Mouse (Mus musculus) CD4-positive helper T cell, adult 2 months (primary cell): ENCODE results near the gene E2f6.

ENCODE experiments used
- DNase-seq: peaks from one replicate; pipeline ENCODE4 v3.0.0-alpha.2; 2012; ENCODE audit warnings: low read depth, missing footprints, low spot score

Gene E2f6

GRCm38 (mm10) chr12:16810525-16811431, at the start of gene E2f6:
Gene E2f6 (plus strand): TSS chr12:16810963.
- peak; percentile 86 for DNase-seq

DNA sequence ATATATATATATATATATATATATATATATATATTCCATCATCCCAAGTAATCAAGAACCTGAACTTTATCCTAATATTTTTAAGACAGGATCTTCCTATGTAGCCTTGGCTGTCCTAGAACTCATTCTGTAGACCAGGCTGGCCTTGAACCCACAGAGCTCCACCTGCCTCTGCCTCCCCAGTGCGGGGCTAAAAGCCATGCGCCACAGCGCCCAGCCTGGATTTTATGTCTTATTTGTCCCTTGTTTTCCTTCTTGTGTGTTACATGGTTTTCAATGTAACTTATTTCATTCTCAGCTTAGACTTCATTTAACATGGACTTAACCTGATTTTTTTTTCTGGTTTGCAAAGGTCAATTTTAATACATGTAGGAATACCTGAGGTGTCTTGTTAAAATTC, 49.3 kb upstream of the E2f6 start:
- no peak for DNase-seq

DNA sequence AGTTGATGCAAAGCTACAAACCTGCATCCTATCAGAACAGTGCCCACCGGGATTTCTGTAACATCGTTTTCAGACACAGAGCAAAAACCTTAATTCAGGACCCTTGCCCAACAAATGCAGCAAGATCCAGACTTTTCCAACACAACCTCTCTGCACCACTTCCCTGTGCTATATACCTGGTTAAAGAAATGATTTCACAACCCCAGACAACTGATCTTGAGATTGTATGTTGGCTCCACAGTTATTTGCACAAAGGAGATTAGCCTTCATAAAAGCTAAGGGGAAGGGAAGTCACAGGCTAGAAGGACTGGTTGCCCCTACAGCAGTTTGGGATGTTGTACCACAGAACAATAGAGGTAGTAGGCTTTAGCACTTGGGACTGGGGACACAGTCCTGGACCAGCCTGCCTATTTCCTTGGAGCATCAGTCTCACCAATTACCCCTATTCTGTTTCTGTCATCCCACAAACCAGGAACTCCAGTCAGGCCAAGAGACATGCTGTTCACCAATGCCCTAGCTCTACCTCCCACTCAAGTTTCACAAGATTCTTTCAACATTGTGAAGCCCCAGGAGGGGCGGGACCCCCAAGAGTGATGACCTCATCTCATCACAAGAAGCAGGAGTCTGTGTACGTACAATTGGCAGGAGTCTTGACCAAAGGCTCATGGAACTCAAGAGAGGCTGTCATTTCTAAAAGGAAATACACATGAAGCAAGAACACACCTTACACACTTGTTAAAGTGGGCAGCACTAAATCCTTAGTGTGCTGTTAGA, 46.9 kb upstream of the E2f6 start:
- no peak for DNase-seq

DNA sequence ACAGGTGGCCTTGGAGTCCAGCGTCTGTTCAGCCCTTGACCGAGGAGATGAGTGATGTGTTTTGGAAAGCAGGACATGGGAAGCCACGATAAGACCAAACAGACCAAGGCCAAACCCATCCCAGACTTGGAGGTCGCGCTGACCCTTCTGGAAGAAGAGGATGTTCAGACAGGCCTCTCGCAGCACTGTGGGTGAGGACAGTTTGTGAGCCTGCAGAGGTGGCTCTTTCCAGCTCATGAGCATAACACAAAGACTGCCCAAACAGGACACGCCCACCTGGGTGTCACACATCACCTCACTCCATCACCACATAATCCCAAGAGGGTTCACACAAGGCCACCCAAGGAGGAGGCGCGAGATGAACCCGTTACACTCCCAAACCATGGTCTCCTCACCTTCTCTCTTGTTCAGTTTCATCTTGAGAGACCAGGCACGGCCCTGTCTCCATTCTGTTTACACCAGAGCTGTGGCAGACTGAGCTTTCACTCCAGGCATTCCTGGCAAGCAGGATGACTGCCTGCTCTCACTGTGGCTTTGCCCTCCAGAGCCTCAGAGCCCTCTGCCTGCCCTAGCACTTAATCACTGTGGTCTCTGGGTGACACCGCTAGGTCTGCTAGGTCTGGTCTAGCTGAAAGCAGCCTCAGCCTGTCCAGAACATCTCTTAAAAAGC, 45.9 kb upstream of the E2f6 start:
- DNase-seq, result no peak

DNA sequence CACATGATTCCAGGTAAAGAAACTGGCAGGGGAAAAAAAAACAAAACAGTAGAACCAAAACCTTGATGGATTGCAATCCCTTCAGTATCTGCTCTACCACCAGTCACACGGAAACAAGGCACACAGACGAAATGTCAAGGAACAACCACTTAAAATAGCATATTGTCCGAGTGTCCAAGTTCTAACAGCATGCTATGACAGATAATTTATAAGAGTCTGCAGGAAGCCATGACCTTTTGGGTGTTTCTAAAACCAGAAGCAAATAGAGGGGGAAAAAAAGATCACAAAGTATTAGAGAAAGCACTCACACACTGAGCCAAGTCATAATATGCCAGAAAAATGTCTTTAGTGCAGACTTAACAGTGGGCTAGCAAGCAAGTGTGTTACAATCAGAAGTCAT, 42.5 kb upstream of the E2f6 start:
- no peak for DNase-seq

DNA sequence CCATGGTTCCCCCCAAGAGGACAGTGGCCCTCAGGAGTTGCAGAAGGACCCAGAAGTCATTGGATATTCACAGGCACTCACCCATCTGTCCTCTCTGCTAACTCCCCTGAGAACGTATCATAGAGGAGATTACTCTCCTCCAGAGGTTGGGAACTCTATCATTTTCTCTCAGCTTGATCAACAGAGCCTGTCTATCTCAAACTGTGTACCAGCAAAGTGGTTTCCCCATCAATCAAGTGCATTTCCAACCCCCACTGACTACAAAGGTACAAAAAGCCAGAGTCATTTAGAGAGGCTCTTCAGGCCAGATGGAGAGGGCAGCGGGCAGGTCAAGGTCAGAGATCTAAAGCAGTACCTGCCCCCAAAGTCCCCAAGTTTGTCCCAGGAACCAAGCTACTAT, 42.1 kb upstream of the E2f6 start:
- no peak for DNase-seq

- DNase-seq, result no peak
These were observed 41.1 kb upstream of the E2f6 start for GRCm38 (mm10) chr12:16769601-16770165.

- no peak for DNase-seq
These were observed 36.2 kb upstream of the E2f6 start for GRCm38 (mm10) chr12:16774605-16775004.

DNA sequence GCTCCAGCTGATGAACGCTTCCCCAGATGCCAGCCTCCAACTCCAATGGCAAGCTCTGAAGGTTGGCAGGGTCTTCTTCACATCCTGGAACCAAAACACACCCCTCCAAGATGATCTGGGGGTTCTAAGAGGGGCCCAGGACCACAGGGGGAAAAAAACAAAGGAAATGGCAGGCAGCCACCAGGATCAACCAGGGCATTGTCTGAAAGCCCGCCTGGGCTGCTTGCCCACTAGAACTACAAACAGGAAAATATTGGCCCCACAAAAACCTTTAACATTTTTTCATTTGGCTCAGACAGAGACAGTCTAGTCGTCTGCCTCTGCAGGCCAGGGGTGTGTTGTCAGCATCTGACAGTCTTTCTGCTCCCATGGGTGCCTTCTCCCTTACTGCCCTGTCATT, 35.4 kb upstream of the E2f6 start:
- DNase-seq, result no peak

DNA sequence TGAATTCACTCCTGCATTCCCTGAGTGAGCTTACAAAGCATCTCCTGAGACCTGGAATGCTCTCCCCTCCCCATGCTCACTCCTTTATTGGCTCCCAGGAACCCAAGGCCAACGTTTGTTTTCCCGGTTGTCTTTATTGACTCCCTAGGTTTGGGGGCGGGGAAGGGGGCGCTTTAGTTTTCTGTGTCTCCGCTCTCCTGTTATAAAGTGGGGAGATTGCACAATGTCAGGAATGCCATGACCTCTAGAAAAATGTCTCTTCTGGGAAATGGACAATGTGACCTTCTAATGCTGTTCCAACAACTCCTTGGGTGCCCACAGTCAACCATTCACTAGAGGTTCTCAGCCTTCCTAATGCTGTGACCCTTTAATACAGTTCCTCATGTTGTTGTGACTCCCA, 32.2 kb upstream of the E2f6 start:
- DNase-seq, result no peak

DNA sequence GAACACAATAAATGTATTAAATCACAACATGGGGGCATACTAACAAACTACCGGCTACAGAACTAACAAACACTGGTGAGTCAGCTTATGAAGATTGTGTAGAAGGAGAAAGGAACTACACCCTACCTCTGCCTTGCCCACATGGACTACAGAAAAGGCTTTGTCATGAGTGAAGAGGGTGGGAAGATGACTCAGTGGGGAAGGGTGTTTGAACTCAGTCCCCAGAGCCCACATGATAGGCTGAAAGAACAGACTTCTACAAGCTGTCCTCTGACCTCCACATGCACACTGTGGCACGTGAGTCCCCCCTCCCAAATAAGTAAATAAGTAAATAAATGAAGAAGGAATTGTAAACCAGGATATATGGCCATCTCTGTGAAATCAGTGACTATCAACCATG, 31.6 kb upstream of the E2f6 start:
- no peak for DNase-seq

DNA sequence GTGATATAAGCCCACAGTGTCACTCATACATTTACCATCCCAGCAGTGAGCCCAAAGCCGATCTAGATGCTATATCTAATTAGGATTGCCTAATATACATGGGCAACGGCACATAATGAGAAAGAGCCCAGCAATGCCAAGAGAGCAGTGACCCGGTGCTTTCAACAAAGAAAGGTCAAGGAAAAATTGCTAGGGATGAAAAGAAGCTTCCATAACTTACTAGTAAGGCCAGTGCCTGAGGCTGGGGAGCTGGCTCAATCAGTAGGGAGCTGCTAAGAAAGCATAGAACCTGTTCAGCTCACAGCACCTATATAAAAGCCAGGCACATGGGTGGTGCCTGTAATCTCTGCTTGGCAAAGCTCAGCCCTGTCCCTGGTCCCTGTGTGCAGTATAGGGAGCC, 30.4 kb upstream of the E2f6 start:
- no peak for DNase-seq

GRCm38 (mm10) chr12:16781034-16781746, 29.6 kb upstream of the E2f6 start:
- DNase-seq, result no peak

DNA sequence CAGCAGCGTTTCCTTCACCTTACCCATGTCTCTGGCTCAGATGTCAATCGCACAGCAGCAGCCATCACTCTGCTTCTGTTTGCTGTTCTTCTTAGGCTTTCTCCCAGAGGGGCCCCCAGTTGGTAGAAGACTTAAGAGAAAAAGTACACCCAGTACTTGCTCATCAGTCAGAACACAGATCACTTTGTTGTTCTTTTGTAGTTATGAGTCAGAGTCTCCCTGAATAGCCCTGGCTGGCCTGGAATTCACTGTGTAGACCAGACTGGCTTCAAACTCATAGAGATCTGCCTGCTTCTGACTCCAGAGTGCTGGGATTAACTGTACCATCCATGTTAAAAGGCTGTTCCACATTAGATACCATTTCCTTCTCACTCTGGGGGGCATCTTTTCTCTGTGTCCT, 22.2 kb upstream of the E2f6 start:
- no peak for DNase-seq

GRCm38 (mm10) chr12:16789199-16789598, 21.6 kb upstream of the E2f6 start:
- no peak for DNase-seq

GRCm38 (mm10) chr12:16789756-16790155, 21.0 kb upstream of the E2f6 start:
- no peak for DNase-seq

GRCm38 (mm10) chr12:16790456-16790855, 20.3 kb upstream of the E2f6 start:
- DNase-seq, result no peak

GRCm38 (mm10) chr12:16793371-16793770, 17.4 kb upstream of the E2f6 start:
- DNase-seq, result no peak

DNA sequence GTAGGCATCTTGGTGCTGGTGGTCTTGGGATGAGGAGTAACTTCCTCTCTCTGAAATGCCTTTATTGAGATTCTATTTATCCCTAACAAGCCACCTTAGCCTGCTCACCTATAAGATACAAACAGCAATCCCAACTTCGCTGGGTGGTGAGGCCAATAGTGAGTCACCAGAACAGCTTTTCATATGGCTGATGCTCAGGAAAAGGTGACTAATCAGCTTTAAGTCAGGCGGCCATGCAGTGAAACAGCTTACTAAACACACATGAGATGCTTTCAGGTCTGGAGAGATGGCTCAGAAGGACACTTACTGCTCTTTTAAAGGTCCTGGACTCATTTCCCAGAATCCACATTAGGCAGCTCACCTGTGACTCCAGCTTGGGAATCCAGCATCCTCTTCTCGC, 15.0 kb upstream of the E2f6 start:
- DNase-seq, result no peak

DNA sequence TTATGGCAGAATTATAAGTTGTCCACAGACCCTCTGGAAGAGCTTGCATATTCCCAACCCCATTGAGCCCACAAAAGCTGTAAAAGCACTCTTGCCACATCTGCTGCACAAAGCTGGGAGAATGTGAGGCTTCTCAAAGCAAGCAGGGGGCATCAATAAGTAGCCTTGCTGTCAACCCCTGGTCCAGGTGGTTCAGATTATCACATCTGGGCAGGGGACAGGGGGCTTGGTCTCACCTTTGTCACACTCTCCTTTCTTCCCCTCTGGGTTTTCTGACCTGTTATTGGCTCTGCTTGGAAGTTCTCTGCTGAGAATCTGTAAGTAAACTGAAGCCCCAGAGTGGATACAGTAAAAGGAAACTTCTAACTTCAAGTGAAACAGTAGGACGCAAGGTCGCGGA, 11.9 kb upstream of the E2f6 start:
- no peak for DNase-seq

DNA sequence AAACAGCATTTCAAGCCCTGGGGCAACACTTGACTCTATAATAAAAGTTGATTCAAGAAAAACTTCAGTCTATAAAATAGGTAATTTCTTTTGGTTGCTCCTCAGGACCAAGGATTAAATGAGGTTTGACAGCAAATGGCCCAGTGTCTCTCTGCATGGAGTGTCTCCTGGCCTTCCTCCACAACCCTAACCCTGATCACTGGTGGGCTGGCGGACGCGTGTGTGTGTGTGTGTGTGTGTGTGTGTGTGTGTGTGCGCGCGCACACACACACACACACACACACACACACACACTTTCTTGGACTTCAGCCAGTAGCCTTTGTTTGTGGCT, 10.9 kb upstream of the E2f6 start:
- DNase-seq, result no peak
